Mouse (Mus musculus) hindbrain, embryonic 13.5 days (tissue): ENCODE measurements around the gene Mmp11. TPM values are rescaled to one million over a fixed set of nuclear protein-coding genes. Genes with fewer than 3 reads are reported as not detected.

Experiments
- ATAC-seq: fragments of 200-750 bp; cut with Nextera tagmentation; 2 replicates; pipeline ENCODE4 v1.8.0; 2017; ENCODE audit warnings: moderate TSS enrichment; ENCODE audit not compliant: low FRiP score
- H3K27ac ChIP-seq: fragments of 300-500 bp; sonication (generic); 2 replicates; pipeline ENCODE4 v1.5.1; 2015; ENCODE audit warnings: inconsistent platforms, mild to moderate bottlenecking, moderate library complexity
- H3K27me3 ChIP-seq: fragments of 300-500 bp; sonication (generic); 2 replicates; pipeline ENCODE4 v1.6.1; 2015; ENCODE audit warnings: mild to moderate bottlenecking, inconsistent platforms
- H3K36me3 ChIP-seq: fragments of 300-500 bp; sonication (generic); 2 replicates; pipeline ENCODE4 v1.6.1; 2015; ENCODE audit warnings: mild to moderate bottlenecking, inconsistent platforms
- H3K4me1 ChIP-seq: fragments of 300-500 bp; sonication (generic); replicated peaks from 2 replicates; pipeline ENCODE4 v1.6.1; 2015; ENCODE audit warnings: inconsistent platforms
- H3K4me2 ChIP-seq: fragments of 300-500 bp; sonication (generic); 2 replicates; pipeline ENCODE4 v1.6.1; 2015; ENCODE audit warnings: inconsistent platforms, mild to moderate bottlenecking, moderate library complexity
- H3K4me3 ChIP-seq: fragments of 300-500 bp; sonication (generic); 2 replicates; pipeline ENCODE4 v1.5.1; 2015; ENCODE audit warnings: mild to moderate bottlenecking, inconsistent platforms
- H3K9ac ChIP-seq: fragments of 300-500 bp; sonication (generic); 2 replicates; pipeline ENCODE4 v1.6.1; 2015; ENCODE audit warnings: mild to moderate bottlenecking, inconsistent platforms
- H3K9me3 ChIP-seq: fragments of 300-500 bp; sonication (generic); 2 replicates; pipeline ENCODE4 v1.6.1; 2016; ENCODE audit warnings: inconsistent platforms
- WGBS: fragments of 180-500 bp; shearing (Covaris S2); methylation state at CpG from one replicate; pipeline ENCODE4 v1.1.7; 2015; 5-methylcytosine and 5-hydroxymethylcytosine counted together
- polyA plus RNA-seq: library from polyadenylated mRNA; unstranded; fragments of >200 nt; fragmentation: Nextera tagmentation; extraction: Ambion mirVana; gene quantifications from 2 replicates; pipeline ENCODE4 v1.2.1, GENCODE M21; 2015

Gene Mmp11
- polyA plus RNA-seq, 1 experiment from 2014 or later = 26.8 TPM

GRCm38 (mm10) chr10:75913013-75913589, 23.2 kb downstream of the Mmp11 start:
- Histone ChIP-seq H3K27ac (no peak overlapping the region), H3K9ac (no peak overlapping the region), H3K27me3 (no peaks in the 10 kb centered on the region), H3K9me3 (no peaks in the 10 kb centered on the region), H3K4me2 (no peak overlapping the region), H3K36me3 (peaks cover 77% of the 10 kb centered on the region), H3K4me3 (no peak overlapping the region), H3K4me1 (peaks cover 24% of the 10 kb centered on the region)
- 76% methylated on average over 6 of the region's 6 CpGs for WGBS
- ATAC-seq = no peak

- Histone ChIP-seq H3K27ac (no peak overlapping the region), H3K4me2 (no peak overlapping the region), H3K36me3 (peaks cover 88% of the 10 kb centered on the region), H3K9me3 (no peaks in the 10 kb centered on the region), H3K4me1 (no peaks in the 10 kb centered on the region), H3K27me3 (no peaks in the 10 kb centered on the region), H3K4me3 (no peak overlapping the region), H3K9ac (no peak overlapping the region)
- no peak for ATAC-seq
- 83% methylated on average over 2 of the region's 2 CpGs for WGBS
These were observed 25.6 kb downstream of the Mmp11 start for GRCm38 (mm10) chr10:75910698-75911097.

GRCm38 (mm10) chr10:75906882-75907281, 29.4 kb downstream of the Mmp11 start:
- WGBS = 96% methylated on average over 4 of the region's 4 CpGs
- ATAC-seq = no peak
- no peaks in the 10 kb centered on the region for H3K9me3 ChIP-seq
- H3K4me2 ChIP-seq = no peak overlapping the region
- no peaks in the 10 kb centered on the region for H3K4me1 ChIP-seq
- H3K27ac ChIP-seq = no peak overlapping the region
- peaks cover 94% of the 10 kb centered on the region for H3K36me3 ChIP-seq
- H3K27me3 ChIP-seq = no peaks in the 10 kb centered on the region
- H3K9ac ChIP-seq = no peak overlapping the region
- H3K4me3 ChIP-seq = no peak overlapping the region

- Histone ChIP-seq H3K36me3 (peaks cover 93% of the 10 kb centered on the region), H3K9me3 (no peaks in the 10 kb centered on the region), H3K27me3 (no peaks in the 10 kb centered on the region), H3K4me2 (no peak overlapping the region), H3K9ac (no peak overlapping the region), H3K4me1 (no peaks in the 10 kb centered on the region), H3K4me3 (no peak overlapping the region), H3K27ac (no peak overlapping the region)
- WGBS = 93% methylated on average over 5 of the region's 5 CpGs
- no peak for ATAC-seq
These were observed 31.9 kb downstream of the Mmp11 start for GRCm38 (mm10) chr10:75904391-75904790.

GRCm38 (mm10) chr10:75898846-75899245, 37.5 kb downstream of the Mmp11 start:
- H3K9me3 ChIP-seq = no peaks in the 10 kb centered on the region
- WGBS = 76% methylated on average over 3 of the region's 3 CpGs
- H3K4me2 ChIP-seq = no peak overlapping the region
- H3K4me3 ChIP-seq = no peak overlapping the region
- H3K27me3 ChIP-seq = no peaks in the 10 kb centered on the region
- H3K36me3 ChIP-seq = peaks cover 98% of the 10 kb centered on the region
- H3K27ac ChIP-seq = 0 out of 2 replicates have a peak overlapping the region, but pooled peaks have one; percentile 35
- ATAC-seq = no peak
- H3K4me1 ChIP-seq = peaks cover 8% of the 10 kb centered on the region
- H3K9ac ChIP-seq = peak overlapping the region; percentile 24; the same call in 1 of the 2 replicates

- no peak overlapping the region for H3K4me3 ChIP-seq
- no peaks in the 10 kb centered on the region for H3K27me3 ChIP-seq
- no peak overlapping the region for H3K4me2 ChIP-seq
- H3K9ac ChIP-seq = no peak overlapping the region
- no peak for ATAC-seq
- WGBS = 79% methylated on average over 6 of the region's 6 CpGs
- H3K9me3 ChIP-seq = no peaks in the 10 kb centered on the region
- peaks cover 14% of the 10 kb centered on the region for H3K4me1 ChIP-seq
- peaks cover 94% of the 10 kb centered on the region for H3K36me3 ChIP-seq
- H3K27ac ChIP-seq = peak overlapping the region; percentile 35; the same call in 1 of the 2 replicates
These were observed 38.2 kb downstream of the Mmp11 start for GRCm38 (mm10) chr10:75898039-75898564.

GRCm38 (mm10) chr10:75897373-75897772, 38.9 kb downstream of the Mmp11 start:
- ATAC-seq = no peak
- Histone ChIP-seq H3K27ac (0 out of 2 replicates have a peak overlapping the region, but pooled peaks have one; percentile 18), H3K9me3 (no peaks in the 10 kb centered on the region), H3K4me2 (no peak overlapping the region), H3K4me3 (no peak overlapping the region), H3K27me3 (no peaks in the 10 kb centered on the region), H3K36me3 (peaks cover 87% of the 10 kb centered on the region), H3K4me1 (peaks cover 17% of the 10 kb centered on the region), H3K9ac (no peak overlapping the region)
- WGBS = 29% methylated on average over 6 of the region's 6 CpGs

- no peaks in the 10 kb centered on the region for H3K9me3 ChIP-seq
- peaks cover 75% of the 10 kb centered on the region for H3K36me3 ChIP-seq
- no peak overlapping the region for H3K9ac ChIP-seq
- no peak overlapping the region for H3K4me3 ChIP-seq
- ATAC-seq = no peak
- H3K4me1 ChIP-seq = peaks cover 17% of the 10 kb centered on the region
- H3K27ac ChIP-seq = no peak overlapping the region
- H3K27me3 ChIP-seq = no peaks in the 10 kb centered on the region
- WGBS = 86% methylated on average over 1 of the region's 1 CpGs
- H3K4me2 ChIP-seq = no peak overlapping the region
These were observed 40.1 kb downstream of the Mmp11 start for GRCm38 (mm10) chr10:75896208-75896607.

GRCm38 (mm10) chr10:75895730-75896129, 40.6 kb downstream of the Mmp11 start:
- peaks cover 17% of the 10 kb centered on the region for H3K4me1 ChIP-seq
- WGBS = 93% methylated on average over 5 of the region's 5 CpGs
- H3K36me3 ChIP-seq = peaks cover 71% of the 10 kb centered on the region
- no peaks in the 10 kb centered on the region for H3K27me3 ChIP-seq
- no peak overlapping the region for H3K27ac ChIP-seq
- H3K9ac ChIP-seq = no peak overlapping the region
- H3K4me2 ChIP-seq = no peak overlapping the region
- no peak for ATAC-seq
- no peak overlapping the region for H3K4me3 ChIP-seq
- no peaks in the 10 kb centered on the region for H3K9me3 ChIP-seq

GRCm38 (mm10) chr10:75894601-75895000, 41.7 kb downstream of the Mmp11 start:
- no peak overlapping the region for H3K9ac ChIP-seq
- ATAC-seq = no peak
- H3K36me3 ChIP-seq = peaks cover 61% of the 10 kb centered on the region
- H3K4me2 ChIP-seq = no peak overlapping the region
- no peaks in the 10 kb centered on the region for H3K9me3 ChIP-seq
- no peaks in the 10 kb centered on the region for H3K27me3 ChIP-seq
- H3K27ac ChIP-seq = no peak overlapping the region
- no peak overlapping the region for H3K4me3 ChIP-seq
- WGBS = 77% methylated on average over 6 of the region's 6 CpGs
- H3K4me1 ChIP-seq = peaks cover 17% of the 10 kb centered on the region

GRCm38 (mm10) chr10:75893089-75893750, 43.1 kb downstream of the Mmp11 start, which contains the start of gene Derl3:
TSS of gene Derl3 (plus strand) at chr10:75893413.
- H3K27me3 ChIP-seq = no peaks in the 10 kb centered on the region
- peaks cover 14% of the 10 kb centered on the region for H3K4me1 ChIP-seq
- H3K27ac ChIP-seq = peak within 1 kb of the TSS; percentile 70
- peak within 1 kb of the TSS; percentile 88 for H3K4me2 ChIP-seq
- WGBS = under 1% methylated on average over 50 of the region's 51 CpGs
- peaks cover 47% of the 10 kb centered on the region for H3K36me3 ChIP-seq
- peak within 1 kb of the TSS; percentile 68 for H3K9ac ChIP-seq
- H3K9me3 ChIP-seq = no peaks in the 10 kb centered on the region
- peak within 1 kb of the TSS; percentile 45 for H3K4me3 ChIP-seq
- ATAC-seq = peak; percentile 99

- H3K9me3 ChIP-seq = no peaks in the 10 kb centered on the region
- H3K27ac ChIP-seq = no peak overlapping the region
- no peak for ATAC-seq
- H3K27me3 ChIP-seq = no peaks in the 10 kb centered on the region
- H3K4me3 ChIP-seq = no peak overlapping the region
- H3K9ac ChIP-seq = no peak overlapping the region
- H3K4me1 ChIP-seq = peaks cover 11% of the 10 kb centered on the region
- H3K36me3 ChIP-seq = peaks cover 11% of the 10 kb centered on the region
- H3K4me2 ChIP-seq = no peak overlapping the region
- 51% methylated on average over 8 of the region's 8 CpGs for WGBS
These were observed 46.7 kb downstream of the Mmp11 start for GRCm38 (mm10) chr10:75889406-75890153.
